Mouse (Mus musculus) small intestine, adult 2 months (tissue): ENCODE measurements around the gene Wnt1. TPM values are rescaled to one million over a fixed set of nuclear protein-coding genes. Genes with fewer than 3 reads are reported as not detected.
A peak's percentile ranks its signal among the peaks of the same experiment; 100 is the strongest.

Experiments
- H3K27ac ChIP-seq: fragments of 200-500 bp; 2 replicates; pipeline ENCODE4 v1.5.1; 2012; ENCODE audit warnings: low read depth, low read length, control low read depth, inconsistent platforms; ENCODE audit not compliant: insufficient read depth
- H3K27me3 ChIP-seq: fragments of 200-500 bp; 2 replicates; pipeline ENCODE4 v1.6.1; 2012; ENCODE audit warnings: mild to moderate bottlenecking, moderate library complexity, low read length, inconsistent platforms; ENCODE audit not compliant: control insufficient read depth, insufficient read depth
- H3K36me3 ChIP-seq: fragments of 200-500 bp; 2 replicates; pipeline ENCODE4 v1.6.1; 2012; ENCODE audit warnings: mild to moderate bottlenecking, low read length, control low read depth, inconsistent platforms; ENCODE audit not compliant: control insufficient read depth, insufficient read depth
- H3K4me1 ChIP-seq: fragments of 200-500 bp; 2 replicates; pipeline ENCODE4 v1.6.1; 2012; ENCODE audit warnings: low read length, inconsistent platforms, mixed read lengths; ENCODE audit not compliant: control insufficient read depth, insufficient read depth, insufficient read length
- H3K4me3 ChIP-seq: fragments of 200-500 bp; 2 replicates; pipeline ENCODE4 v1.5.1; 2012; ENCODE audit warnings: low read depth, mild to moderate bottlenecking, control low read depth, inconsistent platforms, low read length, moderate library complexity
- CTCF ChIP-seq: fragments of 200-500 bp; IDR thresholded peaks from 2 replicates; pipeline ENCODE4 v1.5.1; 2012; ENCODE audit warnings: low read depth, mild to moderate bottlenecking, control low read depth, inconsistent platforms, low read length, moderate library complexity, mixed read lengths; ENCODE audit not compliant: insufficient replicate concordance, insufficient read length; ENCODE audit errors: extremely low read depth
- POLR2A ChIP-seq: fragments of 200-500 bp; IDR thresholded peaks from 2 replicates; pipeline ENCODE4 v1.6.1; 2012; ENCODE audit warnings: low read depth, mild to moderate bottlenecking, control low read depth, inconsistent platforms, low read length, moderate library complexity
- WGBS: fragments of 180-500 bp; shearing (Covaris S2); methylation state at CpG from one replicate; pipeline ENCODE4 v1.1.7; 2018; 5-methylcytosine and 5-hydroxymethylcytosine counted together
- polyA plus RNA-seq: library from polyadenylated mRNA; depleted of rRNA; stranded (reverse); fragments of >200 nt; gene quantifications from 2 replicates; pipeline ENCODE4 v1.2.3, GENCODE M21; 2012

Wnt1 gene
- polyA plus RNA-seq, 1 experiment, result not detected

DNA sequence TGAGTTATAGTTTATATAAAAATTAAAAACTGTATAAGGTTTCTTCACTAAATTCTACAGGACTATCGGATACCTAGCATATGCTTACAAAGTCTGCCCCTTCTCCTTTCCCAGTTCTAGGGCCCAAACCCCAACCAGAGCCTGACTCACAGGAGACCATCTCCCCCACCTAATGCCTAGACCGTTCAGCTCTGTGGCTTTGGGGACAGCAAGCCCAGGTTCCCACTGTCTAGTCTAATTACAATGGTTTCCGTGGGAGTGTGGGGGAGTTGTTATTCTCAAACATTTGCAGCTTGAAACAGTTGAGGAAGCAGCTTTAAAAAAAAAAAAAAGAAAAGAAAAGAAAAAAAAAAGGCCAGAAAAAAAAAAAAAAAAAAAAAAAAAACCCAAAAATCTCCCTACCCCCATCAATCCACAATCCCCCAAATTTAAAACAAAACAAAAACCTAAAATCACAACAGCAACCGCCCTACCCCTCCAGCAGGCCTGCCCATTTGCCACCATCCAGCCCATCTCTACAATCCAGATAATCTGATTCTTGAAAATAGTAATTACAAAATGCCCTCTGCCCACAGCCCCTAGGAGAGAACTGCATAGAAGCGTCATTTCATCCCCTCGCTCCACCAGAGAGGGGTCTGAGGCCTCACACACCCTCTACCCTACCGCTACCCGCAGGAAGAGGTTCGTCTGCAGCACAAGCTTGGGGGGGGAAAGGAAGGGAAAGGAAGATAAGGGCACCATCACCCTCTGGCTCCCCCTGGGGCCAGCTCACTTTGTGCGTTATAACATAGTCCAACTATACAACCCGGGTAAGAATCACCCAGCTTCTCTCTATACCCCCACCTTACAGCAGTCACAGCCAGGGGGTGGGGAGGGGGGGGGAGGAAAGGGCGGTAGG is 42.8 kb downstream of the Wnt1 start:
- no peak for TF ChIP-seq CTCF
- no peak for TF ChIP-seq POLR2A
- Histone ChIP-seq H3K4me3 (no peak overlapping the region), H3K27ac (0 out of 2 replicates have a peak overlapping the region, but pooled peaks have one; percentile 2), H3K27me3 (no peaks in the 10 kb centered on the region), H3K36me3 (peaks cover 46% of the 10 kb centered on the region), H3K4me1 (peaks cover 9% of the 10 kb centered on the region)
- 67% methylated on average over 12 of the region's 12 CpGs for WGBS

DNA sequence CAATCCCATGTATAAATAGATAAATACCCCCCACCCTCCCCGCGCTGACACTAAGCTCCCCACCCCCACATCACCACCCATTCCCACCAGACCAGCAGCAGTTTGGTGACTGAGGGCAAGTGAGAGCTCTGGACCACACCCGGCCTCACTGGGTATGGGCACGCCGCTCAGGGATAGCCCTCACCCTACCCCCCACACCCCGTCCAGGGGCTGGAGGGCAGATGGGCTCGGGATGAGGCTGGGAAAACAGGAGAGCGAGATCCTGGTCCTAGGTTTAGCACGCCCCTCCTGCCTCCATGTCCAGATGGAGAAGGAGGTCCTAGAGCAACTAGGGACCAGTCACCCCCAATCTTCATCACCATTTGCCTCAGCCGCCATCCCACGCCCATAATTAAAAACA is 43.6 kb downstream of the Wnt1 start:
- 87% methylated on average over 11 of the region's 11 CpGs for WGBS
- TF ChIP-seq POLR2A (no peak), CTCF (no peak)
- H3K4me3 ChIP-seq, result no peak overlapping the region
- peaks cover 51% of the 10 kb centered on the region for H3K36me3 ChIP-seq
- no peak overlapping the region for H3K27ac ChIP-seq
- H3K27me3 ChIP-seq, result no peaks in the 10 kb centered on the region
- H3K4me1 ChIP-seq, result peaks cover 9% of the 10 kb centered on the region

DNA sequence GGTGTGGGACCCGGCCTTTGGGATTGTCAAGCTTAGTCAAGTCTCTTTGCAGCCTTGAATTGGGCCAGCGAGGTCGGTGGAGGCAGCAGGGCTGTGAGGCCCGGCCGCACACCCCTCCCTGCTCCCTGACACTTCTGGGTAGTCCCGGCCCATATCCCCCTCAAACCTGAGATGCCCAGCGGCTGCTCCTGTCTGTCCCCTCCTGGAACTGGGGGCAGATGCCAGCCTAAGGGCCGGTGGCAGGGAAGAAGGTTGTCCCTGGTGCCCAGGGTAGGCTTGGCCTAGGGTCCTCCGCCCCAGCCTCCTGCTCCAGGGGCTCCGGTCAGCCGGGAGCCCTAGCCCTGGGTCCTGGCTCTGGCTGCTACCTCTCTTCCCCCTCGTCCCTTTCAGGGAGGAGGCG is 44.4 kb downstream of the Wnt1 start:
- WGBS, result 86% methylated on average over 13 of the region's 13 CpGs
- Histone ChIP-seq H3K4me1 (peaks cover 7% of the 10 kb centered on the region), H3K36me3 (peaks cover 58% of the 10 kb centered on the region), H3K27ac (no peak overlapping the region), H3K4me3 (no peak overlapping the region), H3K27me3 (no peaks in the 10 kb centered on the region)
- TF ChIP-seq POLR2A (no peak), CTCF (no peak)

GRCm38 (mm10) chr15:98835291-98835690 is 45.6 kb downstream of the Wnt1 start:
- H3K4me3 ChIP-seq, result no peak overlapping the region
- no peak overlapping the region for H3K27ac ChIP-seq
- no peaks in the 10 kb centered on the region for H3K4me1 ChIP-seq
- 94% methylated on average over 14 of the region's 14 CpGs for WGBS
- H3K27me3 ChIP-seq, result no peaks in the 10 kb centered on the region
- peaks cover 70% of the 10 kb centered on the region for H3K36me3 ChIP-seq
- TF ChIP-seq POLR2A (no peak), CTCF (no peak)

DNA sequence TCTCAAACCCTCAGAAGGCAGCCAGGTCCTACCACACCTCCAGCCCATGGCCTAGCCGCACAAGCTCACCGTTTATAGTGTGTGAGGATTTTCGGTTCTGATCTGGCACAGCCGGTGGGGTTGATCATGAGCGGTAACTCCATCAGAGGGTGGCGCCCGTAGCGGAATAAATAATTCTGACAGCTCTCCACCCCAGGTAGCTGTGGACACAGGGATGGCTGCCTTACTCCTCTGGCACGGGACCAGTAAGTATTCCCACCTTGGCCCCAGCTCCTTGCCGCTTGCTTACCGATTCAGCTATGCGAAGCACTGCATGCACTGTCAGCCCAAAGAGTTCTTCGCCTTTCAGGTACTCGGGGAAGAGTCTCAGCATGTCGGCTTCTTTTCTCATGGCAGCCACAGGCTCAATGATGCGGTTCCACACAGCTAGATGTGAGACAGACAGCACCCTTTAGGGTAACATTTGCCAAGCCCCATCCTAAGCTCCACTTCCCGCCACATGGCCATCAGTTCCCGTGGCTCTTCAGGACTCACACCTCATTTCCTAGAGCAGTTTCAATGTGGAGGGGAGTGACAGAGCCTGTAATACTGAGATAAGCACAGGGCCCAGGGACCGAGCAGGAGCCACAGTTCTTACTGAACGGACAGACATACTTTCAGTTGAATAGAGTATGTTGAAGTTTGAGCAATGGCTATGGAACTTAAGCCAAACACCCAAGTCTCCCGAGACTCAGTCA is 47.5 kb downstream of the Wnt1 start:
- Histone ChIP-seq H3K27me3 (no peaks in the 10 kb centered on the region), H3K4me3 (no peak overlapping the region), H3K27ac (no peak overlapping the region), H3K36me3 (peaks cover 87% of the 10 kb centered on the region), H3K4me1 (no peaks in the 10 kb centered on the region)
- no peak for TF ChIP-seq POLR2A
- no peak for TF ChIP-seq CTCF
- 93% methylated on average over 21 of the region's 21 CpGs for WGBS

GRCm38 (mm10) chr15:98837743-98838103 is 48.1 kb downstream of the Wnt1 start:
- H3K27ac ChIP-seq, result no peak overlapping the region
- WGBS, result 74% methylated on average over 4 of the region's 4 CpGs
- TF ChIP-seq CTCF, result no peak
- no peak for TF ChIP-seq POLR2A
- H3K4me1 ChIP-seq, result no peaks in the 10 kb centered on the region
- no peak overlapping the region for H3K4me3 ChIP-seq
- no peaks in the 10 kb centered on the region for H3K27me3 ChIP-seq
- H3K36me3 ChIP-seq, result peaks cover 93% of the 10 kb centered on the region

- H3K4me3 ChIP-seq, result no peak overlapping the region
- H3K27me3 ChIP-seq, result no peaks in the 10 kb centered on the region
- TF ChIP-seq CTCF, result no peak
- H3K36me3 ChIP-seq, result peaks cover 97% of the 10 kb centered on the region
- 95% methylated on average over 14 of the region's 14 CpGs for WGBS
- no peaks in the 10 kb centered on the region for H3K4me1 ChIP-seq
- no peak overlapping the region for H3K27ac ChIP-seq
Observed at GRCm38 (mm10) chr15:98839161-98839560, 49.5 kb downstream of the Wnt1 start.
